Mouse (Mus musculus): Measurements from ENCODE around the gene Fam163b.
A peak's percentile ranks its signal among the peaks of the same experiment; 100 is the strongest.

The Fam163b gene

GRCm38 (mm10) chr2:27085801-27086200 is 56.5 kb downstream of the Fam163b start:
- peak; percentile 63 to 66 for DNase-seq

- peak in 1 of 2 experiments; percentile 23 for DNase-seq
Measured at GRCm38 (mm10) chr2:27084963-27085362, 57.3 kb downstream of the Fam163b start.

- DNase-seq, result peak; percentile 45 to 61
Measured at GRCm38 (mm10) chr2:27083761-27084475, 58.4 kb downstream of the Fam163b start.

GRCm38 (mm10) chr2:27079649-27080048 is 62.6 kb downstream of the Fam163b start:
- peak; percentile 59 to 70 for DNase-seq

DNA sequence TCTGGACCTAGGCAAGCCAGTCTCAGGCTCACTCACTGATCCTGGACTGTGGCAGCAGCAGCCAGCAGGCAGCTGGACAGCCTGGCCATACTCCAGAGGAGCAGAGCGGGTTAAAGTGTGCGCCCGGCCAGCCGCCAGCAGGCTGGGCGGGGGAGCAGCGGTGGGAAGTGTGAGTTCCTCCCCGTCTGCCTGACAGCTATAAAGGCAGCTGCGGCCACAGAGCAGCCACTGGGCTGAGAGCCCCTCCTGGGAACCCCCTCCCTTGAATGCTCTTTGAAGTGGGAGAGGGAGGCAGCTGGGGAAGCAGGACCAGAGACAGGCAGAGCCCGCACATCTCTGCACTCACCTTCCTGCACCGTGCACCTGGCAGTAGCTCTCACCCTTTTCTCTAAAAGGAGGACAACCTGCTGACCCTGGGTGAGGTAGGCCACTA is 63.1 kb downstream of the Fam163b start, which contains the start of gene Adamtsl2:
Adamtsl2 (plus strand) TSS at position 228 of the 433 bp plus-strand sequence.
- peak; percentile 88 to 92 for DNase-seq

- DNase-seq, result no peak
Measured at GRCm38 (mm10) chr2:27078312-27078711, 64.0 kb downstream of the Fam163b start.

DNA sequence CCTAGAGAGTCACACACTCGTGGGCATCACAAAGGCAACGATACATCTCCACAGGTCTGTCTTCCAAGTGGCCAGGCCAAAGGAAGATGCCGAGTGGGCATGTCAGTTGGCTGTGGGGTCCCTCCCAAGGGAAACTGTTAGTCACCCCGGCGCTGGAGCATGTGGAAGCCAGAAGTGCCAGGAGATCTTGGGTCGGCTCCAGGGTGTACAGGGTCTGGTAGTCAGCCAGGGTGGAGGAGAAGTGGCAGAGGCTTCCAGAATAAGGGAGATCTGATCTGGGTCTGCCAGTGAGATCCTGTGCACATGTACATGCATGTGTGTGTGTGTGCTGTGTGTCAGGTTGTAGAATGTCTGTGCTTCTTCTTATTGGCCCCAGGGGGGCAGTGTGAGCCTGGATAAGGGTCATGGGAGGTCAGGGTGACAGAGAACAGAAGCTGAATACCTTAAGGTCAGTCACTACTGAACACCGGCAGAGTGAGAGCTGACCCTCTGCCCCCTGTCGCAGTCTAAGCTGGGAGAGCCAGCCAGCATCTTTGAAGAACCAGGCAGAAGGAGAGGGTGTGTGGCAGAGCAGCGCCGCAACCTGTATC is 64.5 kb downstream of the Fam163b start:
- no peak for DNase-seq

DNA sequence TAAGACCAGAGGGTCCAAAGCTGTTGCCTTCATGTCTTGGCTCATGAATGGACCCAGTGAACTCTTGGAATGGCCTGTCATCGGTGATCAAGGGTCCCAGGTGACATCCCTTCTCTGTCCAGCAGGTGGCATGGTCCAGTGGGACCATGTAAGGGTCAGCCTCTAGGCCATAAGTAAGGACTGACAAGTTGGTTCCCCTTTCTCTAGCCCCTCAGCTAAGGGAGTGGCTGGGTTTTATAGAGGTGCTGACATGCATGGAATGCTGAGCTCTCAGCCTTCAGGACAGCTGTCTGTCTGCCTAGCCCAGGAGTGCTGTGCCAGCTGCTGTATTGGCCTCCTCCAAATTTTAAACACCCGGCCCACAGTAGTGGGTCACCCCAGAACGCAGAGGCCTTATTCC is 66.8 kb downstream of the Fam163b start:
- DNase-seq, result peak; percentile 78 to 83

DNA sequence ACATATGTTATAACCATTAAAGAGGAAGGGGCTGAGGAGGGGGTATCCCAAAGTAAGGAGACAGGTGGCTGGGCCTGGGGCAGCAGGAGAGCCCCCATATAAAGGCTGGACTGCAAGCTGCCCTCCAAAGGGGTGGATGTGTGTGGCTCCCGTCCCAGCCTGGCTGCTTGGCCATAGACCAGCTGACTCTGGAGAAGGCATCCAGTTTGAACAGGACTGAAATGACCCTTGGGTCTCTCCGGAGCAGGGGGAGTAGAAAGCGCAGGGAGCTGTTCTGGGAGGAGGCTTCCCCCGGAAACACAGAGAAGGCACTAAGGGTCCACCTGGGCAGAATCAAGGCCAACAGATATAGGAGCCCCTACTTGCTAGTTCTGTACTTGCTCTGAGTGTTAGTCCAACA is 67.5 kb downstream of the Fam163b start:
- DNase-seq, result peak; percentile 43 to 65

DNA sequence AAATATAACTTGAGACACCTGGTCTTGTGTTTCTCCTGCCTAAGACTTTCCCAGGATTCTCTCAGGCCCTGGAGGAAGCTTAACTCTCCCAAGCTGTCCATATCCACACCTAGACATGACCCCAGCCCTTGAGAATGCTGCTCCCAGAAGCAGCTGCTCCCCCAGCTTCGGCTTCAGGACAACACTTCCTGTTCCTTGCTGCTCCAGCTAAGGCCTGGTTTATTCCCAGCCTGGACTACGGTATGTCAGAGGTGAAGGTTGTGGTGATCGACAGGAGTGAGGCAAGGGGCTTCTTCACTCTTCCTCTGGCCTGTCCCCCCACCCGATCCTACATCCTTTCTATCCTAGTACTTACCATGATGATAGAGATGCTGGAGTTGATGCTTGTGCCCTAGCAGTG is 68.9 kb downstream of the Fam163b start:
- no peak for DNase-seq

- DNase-seq, result no peak
Measured at GRCm38 (mm10) chr2:27071978-27072377, 70.3 kb downstream of the Fam163b start, which contains the start of gene Mymk. Gene Mymk, minus strand, starts transcription at chr2:27072179.

- peak; percentile 84 to 87 for DNase-seq
Measured at GRCm38 (mm10) chr2:27071137-27071536, 71.2 kb downstream of the Fam163b start.

DNA sequence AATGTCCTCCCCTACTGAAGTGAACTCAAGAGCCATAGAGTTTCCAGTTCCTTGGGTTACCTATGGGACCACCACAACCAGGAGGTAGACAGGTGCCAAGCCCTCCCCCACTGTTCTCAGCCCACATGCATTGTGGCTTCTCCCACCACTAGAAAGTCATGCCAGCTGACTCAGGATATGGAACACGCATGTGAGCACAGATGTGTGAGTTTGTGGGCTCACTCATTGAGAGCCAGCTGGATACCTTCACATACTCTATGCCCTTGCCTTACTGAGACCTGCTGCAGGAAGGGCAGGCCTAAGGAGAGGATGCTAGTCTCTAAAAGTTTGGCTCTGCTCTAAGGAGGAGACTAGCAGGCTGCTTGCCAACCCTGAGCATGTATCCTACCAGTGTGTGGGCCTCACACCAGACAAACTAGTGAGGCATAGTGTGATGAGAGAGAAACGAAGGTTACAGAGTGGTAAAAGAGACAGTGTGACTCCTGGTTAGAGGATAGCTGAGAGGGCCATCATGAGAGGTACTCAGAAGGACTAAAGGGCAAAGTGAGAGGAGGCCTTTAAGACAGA is 72.0 kb downstream of the Fam163b start:
- no peak for DNase-seq

- no peak for DNase-seq
Measured at GRCm38 (mm10) chr2:27069646-27070045, 72.6 kb downstream of the Fam163b start.

- no peak for DNase-seq
Measured at GRCm38 (mm10) chr2:27067996-27068395, 74.3 kb downstream of the Fam163b start.

DNA sequence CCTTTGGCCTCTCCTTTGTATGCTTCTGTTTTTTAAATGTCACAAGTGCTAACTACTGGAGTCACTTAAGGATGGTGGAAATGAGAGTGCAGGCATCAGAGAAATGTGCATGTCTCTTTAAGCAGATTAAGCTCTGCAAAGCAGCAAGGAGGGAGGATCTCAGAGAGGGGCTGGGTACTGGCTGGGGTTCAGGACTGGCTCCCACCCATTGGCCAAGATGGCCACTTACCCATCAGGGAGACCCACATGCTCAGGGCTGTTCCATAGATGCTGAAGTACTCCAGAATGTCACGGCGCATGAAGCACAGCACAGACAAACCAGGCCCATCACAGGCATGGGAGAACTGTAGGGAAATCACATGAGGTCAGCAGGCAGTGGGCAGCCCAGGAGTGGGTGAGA is 75.2 kb downstream of the Fam163b start:
- no peak for DNase-seq
